Mouse (Mus musculus) lung, postnatal 0 days (tissue): Measurements from ENCODE around the gene Psap.

ENCODE experiments used
- CTCF ChIP-seq: IDR thresholded peaks from 2 replicates; pipeline ENCODE4 v1.5.1; 2016; ENCODE audit warnings: antibody characterized with exemption, mild to moderate bottlenecking
- EP300 ChIP-seq: IDR thresholded peaks from 2 replicates; pipeline ENCODE4 v1.6.1; 2016; ENCODE audit warnings: antibody characterized with exemption, mild to moderate bottlenecking, control low read depth

GRCm38 (mm10) chr10:60328963-60329650 lies 51.7 kb downstream of the Psap start:
- no peak for TF ChIP-seq CTCF
- TF ChIP-seq EP300 = no peak
